Mouse (Mus musculus): ENCODE results near the gene Rbpj.

DNA sequence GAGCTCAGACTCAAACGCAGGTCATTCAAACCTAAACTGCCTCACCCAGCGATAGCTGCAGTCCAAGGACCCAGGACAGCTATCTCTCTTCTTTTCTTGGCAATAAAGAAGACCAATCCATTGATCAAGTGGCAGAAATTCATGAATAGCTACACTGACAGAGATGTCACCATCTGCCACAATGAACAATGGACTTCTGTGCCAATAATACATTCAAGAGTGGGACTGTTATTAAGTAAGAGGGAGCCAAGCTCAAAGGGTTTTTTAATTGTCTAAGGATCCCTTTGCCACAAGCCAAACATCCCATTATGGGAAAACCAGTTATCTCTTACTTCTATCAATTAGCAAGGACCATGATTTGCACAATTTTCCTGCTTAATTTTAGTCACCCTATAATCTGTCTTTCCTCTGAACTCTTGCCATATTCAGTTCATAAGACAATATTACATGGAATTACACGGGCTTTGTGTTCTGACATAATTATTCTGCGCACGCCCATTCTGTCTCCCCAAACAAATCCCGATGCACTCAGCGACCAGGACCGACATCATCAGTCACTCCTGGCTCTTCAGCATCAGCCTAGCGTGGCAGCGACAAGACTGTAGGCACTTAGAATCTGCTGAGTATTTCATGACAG lies 34.7 kb downstream of the Rbpj start:
- TF ChIP-seq CTCF (IDR thresholded peaks at IDR 0.05; ENCODE audit: extremely low read depth, insufficient read length, insufficient replicate concordance, low read depth, low read length) (no peak), POLR2A (IDR thresholded peaks at IDR 0.05; ENCODE audit: low read depth, low read length) (no peak)

All from small intestine, adult 2 months (tissue).